Mouse (Mus musculus) brown adipose tissue, adult 24 weeks (tissue): ENCODE data around the gene Slc15a5. TPM values are rescaled to one million over a fixed set of nuclear protein-coding genes. Genes with fewer than 3 reads are reported as not detected.

Experiments used
- H3K27ac ChIP-seq: fragments of 200-500 bp; replicated peaks from 2 replicates; pipeline ENCODE4 v1.5.1; 2012; ENCODE audit warnings: low read depth, mild to moderate bottlenecking, low read length
- H3K4me1 ChIP-seq: fragments of 200-500 bp; 2 replicates; pipeline ENCODE4 v1.6.1; 2012; ENCODE audit warnings: low read length, mixed read lengths; ENCODE audit not compliant: control insufficient read depth, insufficient read depth, insufficient read length
- H3K4me3 ChIP-seq: fragments of 200-500 bp; 2 replicates; pipeline ENCODE4 v1.5.1; 2012; ENCODE audit warnings: low read depth, mild to moderate bottlenecking, low read length, moderate library complexity; ENCODE audit not compliant: insufficient read depth
- polyA plus RNA-seq: library from polyadenylated mRNA; stranded (reverse); fragments of >200 nt; gene quantifications from 2 replicates; pipeline ENCODE4 v1.2.4, GENCODE M21; 2012; ENCODE audit not compliant: missing spikeins, insufficient read depth, insufficient read length

Gene Slc15a5
- polyA plus RNA-seq, 1 experiment = 13.6 TPM

DNA sequence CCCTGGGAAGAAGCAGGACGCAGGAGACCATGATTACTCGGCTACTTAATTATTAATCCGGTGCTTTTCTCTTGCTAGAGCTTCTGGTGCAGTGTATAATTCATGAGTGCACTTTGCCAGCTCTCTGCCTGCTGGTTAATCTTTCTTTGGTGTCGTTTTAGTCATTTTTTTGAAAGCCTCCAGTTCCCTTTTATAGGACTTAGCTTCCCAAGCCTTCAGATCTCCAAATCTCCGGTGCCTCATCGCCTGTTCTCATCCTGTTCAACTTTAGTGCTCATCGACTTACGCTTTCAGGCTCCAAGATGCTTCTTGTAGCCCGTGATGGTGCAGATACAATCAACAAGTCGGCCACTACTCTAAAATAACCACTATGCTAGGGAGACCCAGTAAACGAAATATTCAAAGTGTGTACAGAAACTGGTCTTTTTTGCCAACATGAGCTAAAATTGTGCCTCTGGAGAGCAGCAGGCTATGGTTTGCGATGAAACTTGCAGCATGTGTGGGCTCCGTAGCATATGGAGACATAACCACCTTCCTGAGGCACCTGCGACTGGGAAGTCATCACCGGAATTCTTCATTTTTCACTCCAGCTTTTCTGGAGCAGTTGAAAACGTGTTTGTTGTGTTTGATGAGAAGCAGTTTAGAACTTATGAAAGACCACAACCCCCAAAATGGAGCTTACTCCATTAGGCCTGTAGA lies 64.6 kb downstream of the Slc15a5 start:
- no peak overlapping the region for H3K4me3 ChIP-seq
- no peak overlapping the region for H3K27ac ChIP-seq
- no peaks in the 10 kb centered on the region for H3K4me1 ChIP-seq

DNA sequence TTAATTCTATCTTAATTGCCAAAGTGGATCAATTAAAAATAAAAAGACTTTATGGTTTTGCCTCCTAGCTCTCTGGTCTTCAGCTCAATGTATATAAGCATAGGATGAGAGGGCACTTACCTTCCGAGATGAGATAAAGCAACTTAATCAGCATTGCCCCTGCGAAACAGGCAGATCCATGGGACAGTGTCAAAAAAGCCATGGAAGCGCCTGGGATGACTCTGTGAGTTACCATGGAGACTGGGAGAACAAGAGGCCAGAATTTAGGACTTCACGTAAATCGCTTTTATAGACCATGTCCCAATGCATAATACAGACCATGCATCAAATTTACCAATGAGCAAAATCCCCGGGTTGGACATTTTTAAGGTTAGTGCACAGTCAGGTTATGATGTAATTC lies 67.8 kb downstream of the Slc15a5 start:
- H3K4me3 ChIP-seq = no peak overlapping the region
- H3K4me1 ChIP-seq = no peaks in the 10 kb centered on the region

DNA sequence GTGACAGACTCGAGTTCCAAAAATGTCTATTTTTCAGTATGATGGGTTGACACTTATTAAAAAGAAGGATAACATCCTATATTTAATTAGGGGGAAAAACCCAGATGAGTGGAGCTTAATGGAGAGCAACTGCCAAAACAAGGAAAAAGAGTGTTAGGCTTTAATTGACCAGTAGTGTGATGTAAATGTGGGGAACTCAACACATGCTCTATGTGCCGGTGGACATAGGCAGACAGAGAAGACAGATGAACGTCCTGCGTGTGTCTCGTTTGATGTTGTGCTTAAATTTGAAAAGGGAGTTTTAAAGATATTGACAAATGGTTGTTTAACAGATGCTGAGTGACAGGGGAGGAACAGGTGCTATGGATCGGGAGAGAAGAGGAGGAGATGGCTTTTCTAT lies 72.0 kb downstream of the Slc15a5 start:
- no peak overlapping the region for H3K27ac ChIP-seq

More for the DNA sequence above, 67.8 kb downstream of the Slc15a5 start:
- H3K27ac ChIP-seq = no peak overlapping the region

DNA sequence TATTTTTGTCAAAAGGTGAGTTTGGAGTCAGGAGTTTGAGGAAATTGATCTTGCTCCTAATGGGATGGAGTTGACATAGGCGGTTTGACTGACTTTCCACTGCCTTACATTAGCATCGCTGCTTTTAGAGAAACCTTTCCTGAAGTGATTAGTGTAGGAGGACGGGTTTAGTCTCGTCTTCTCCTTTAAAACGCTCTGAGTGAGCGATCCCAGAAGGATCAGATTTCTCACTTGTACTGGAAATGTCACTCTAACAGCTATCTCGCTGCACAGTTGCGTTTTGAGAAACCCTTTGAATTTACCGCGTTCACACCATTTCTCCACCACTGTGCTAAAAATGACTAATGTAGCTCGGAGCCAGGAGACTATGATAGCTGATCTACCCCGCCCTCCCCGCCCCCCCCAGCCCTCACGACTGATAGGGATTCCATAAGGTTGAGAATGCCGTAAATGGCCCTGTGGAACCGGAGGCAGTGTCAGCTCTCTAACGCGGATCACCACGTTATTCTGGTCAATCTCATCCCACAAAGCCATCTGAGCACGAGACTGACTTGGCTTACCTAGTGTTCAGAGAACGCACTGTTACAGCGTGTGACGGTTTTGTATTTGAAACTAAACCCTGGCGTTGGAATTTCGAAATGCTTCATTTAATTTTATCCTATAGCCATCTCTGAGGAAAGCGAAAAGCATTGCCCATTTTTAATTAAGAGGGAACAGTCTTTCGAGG lies 73.0 kb downstream of the Slc15a5 start:
- Histone ChIP-seq H3K4me1 (no peaks in the 10 kb centered on the region), H3K27ac (no peak overlapping the region), H3K4me3 (no peak overlapping the region)

More for the DNA sequence above, 72.0 kb downstream of the Slc15a5 start:
- Histone ChIP-seq H3K4me3 (no peak overlapping the region), H3K4me1 (no peaks in the 10 kb centered on the region)

DNA sequence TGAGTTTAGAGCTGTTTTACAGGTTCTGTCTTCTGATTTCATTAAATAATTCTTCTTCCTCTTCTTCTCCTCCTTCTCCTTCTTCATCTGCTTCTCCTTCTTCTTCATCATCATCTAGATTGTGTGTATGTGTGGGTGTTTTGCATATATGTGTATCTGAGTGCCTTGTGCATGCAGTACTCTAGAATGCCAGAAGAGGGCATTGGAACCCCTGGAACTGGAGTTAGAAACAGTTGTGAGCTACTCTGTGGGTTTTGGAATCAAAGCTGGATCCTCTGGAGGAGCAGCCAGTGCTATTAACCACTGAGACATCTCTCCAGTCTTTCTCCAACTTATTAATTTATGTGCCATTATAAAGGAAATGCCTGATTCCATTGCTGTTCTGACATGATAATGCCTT lies 89.9 kb downstream of the Slc15a5 start:
- no peak overlapping the region for H3K4me3 ChIP-seq
- no peaks in the 10 kb centered on the region for H3K4me1 ChIP-seq
- no peak overlapping the region for H3K27ac ChIP-seq

DNA sequence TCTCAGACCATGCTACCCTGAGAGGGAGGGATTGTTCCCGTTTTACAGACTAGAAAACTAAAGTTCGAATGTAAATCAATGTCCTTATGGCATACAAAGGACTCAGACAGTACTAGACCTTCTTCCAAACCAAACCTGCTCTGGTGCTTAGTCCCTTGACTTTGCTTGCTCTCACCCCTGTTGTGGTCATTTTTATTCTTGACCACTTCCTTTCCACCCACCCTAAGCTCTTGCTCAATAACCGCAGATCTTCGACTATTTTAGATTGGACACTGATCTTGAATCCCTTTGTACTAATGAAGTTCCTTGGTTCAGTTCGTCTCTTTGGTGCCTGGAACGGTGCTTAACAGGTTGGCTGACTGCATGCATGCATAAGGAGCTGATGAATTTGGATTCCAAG lies 94.5 kb downstream of the Slc15a5 start:
- Histone ChIP-seq H3K4me3 (no peak overlapping the region), H3K4me1 (no peaks in the 10 kb centered on the region), H3K27ac (no peak overlapping the region)

DNA sequence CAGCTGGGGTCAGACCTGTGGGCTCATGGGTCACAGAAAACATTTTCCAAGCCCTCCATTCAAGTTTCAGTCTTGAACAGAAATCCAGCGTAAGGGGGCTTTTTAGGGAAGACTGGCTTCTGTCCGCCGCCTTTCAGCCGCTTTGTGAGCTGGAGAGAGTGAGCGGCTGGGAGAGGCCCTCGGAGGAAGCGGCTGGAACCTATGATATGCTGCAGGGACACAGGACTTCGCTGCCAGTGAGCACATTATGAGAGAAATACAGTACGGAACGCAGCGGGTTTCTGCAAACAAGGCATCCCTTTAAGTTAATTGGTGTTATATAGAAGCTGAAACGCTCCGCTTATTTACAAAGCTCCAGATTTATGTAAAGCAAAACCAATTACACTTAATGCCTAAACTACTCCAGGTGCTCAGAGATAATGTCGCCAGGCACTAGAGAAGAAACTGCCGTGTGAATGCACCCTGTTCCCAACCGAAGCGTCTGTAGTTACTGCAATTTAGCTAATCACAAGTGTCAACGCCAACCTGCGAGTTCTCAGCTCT lies 97.5 kb downstream of the Slc15a5 start:
- Histone ChIP-seq H3K27ac (no peak overlapping the region), H3K4me3 (no peak overlapping the region), H3K4me1 (no peaks in the 10 kb centered on the region)

DNA sequence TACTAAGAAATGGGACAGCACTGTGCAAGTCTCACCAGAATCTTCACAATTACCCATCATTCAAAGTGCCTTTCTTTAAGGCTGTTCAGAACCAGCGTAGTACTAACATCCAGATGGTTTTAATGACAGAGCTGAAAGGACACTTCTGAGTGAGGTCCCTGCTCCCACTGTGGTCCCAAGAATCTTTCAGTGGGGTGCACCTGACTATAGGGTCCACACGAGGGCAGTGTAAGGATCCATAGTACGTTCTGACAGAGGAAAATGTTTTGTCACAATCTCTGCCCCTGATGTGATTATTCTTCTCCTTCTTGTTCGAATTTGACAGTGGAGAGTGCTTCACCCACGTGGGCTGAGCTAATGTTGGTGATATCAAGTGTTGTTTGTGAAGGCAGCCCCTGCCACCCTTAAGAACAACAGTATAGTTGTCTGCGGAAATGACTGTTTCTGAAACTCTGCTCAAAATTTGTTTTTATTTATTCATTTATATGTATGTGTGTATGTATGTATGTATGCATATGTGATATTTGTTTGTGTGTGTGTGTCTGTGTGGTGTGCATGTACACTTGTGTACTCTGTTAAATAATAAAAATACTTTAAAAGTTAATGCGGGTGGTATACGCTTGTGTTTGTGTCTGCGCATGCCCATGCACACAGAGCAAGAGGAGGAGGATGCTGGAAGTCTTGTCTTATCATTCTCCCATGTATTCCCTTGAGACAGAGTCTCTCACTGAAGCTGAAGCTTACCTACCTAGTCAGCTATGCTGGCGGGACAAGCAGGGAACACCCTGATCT lies 98.6 kb downstream of the Slc15a5 start:
- Histone ChIP-seq H3K27ac (no peak overlapping the region), H3K4me1 (no peaks in the 10 kb centered on the region), H3K4me3 (no peak overlapping the region)

DNA sequence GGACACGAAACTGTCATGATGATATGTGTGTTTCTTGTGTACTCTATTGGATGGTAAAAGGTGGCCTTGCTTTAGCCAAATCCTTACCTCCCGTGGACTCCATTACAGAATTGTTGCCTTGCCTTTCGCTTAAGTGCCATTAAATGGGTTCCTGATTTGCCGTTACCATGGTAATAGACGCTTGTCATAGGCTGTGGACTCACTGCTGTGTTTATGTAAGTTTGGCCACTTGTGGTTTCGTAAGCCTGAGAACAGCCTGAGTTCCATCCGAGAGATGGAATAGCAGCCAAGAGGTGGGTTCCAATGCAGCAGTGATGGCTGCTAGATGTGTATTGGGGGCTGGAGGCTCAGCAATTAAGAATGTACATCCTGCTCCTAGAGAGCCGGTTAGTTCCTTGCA lies 99.3 kb downstream of the Slc15a5 start:
- no peak overlapping the region for H3K4me3 ChIP-seq
- no peaks in the 10 kb centered on the region for H3K4me1 ChIP-seq
- H3K27ac ChIP-seq = no peak overlapping the region

DNA sequence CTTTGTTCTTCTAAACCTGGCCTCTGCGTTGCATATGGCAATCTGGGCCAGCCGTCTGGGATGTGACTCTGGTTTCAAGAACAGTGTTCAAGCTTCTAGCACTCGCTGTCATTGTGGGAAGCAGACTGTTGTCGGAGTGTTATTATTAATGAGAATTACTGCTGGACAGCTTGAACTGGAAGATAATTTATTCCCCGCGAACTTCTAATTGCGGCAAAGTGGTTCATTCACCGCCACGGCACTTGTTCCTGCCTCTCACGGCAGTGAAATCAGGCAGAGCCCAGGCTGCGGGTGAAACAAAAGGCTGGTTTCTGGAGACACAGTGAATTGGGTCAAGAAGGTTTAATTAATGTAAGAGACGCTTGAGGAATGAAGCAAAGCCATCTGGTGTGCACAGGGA lies 99.9 kb downstream of the Slc15a5 start:
- H3K27ac ChIP-seq = no peak overlapping the region

DNA sequence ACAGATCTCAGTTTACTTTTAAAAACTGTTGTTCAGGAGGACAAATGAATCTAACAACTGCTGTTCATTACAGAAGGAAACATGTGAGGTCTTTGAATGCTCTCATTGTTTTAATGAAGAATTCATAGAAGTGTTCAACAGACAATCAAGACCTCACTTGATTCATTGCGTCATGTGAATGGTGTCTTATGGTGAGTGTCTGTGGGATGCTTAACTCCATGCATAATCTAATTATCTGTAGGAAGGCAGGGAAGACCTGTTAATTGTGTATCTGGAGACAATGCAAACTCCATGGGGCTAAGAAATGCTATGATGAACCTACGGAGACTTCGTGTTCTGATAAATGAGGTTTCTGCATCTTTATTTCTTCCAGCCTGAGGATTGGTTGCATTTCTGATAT lies 103.7 kb downstream of the Slc15a5 start:
- Histone ChIP-seq H3K27ac (no peak overlapping the region), H3K4me1 (no peaks in the 10 kb centered on the region), H3K4me3 (no peak overlapping the region)

More for the DNA sequence above, 99.9 kb downstream of the Slc15a5 start:
- no peak overlapping the region for H3K4me3 ChIP-seq
- H3K4me1 ChIP-seq = no peaks in the 10 kb centered on the region

DNA sequence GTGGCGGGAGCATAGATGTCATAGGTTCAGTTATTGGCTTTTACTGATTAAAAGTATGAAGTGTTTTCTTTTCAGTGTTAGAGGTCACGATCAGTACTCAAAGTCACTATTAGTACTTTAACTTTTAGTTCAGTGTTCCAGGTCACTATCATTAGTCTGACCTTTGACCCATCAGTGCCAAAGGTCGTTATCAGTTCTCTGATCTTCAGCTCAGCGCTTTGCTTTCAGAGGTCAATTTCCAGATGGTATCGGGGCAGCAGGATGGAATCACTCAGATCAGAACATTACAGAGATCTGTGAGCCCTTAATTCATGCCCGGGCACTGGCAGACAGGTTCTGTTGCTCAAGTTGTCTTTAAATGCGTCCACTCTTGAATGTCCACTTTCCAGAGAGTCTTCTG lies 116.0 kb downstream of the Slc15a5 start:
- Histone ChIP-seq H3K4me1 (no peaks in the 10 kb centered on the region), H3K27ac (no peak overlapping the region), H3K4me3 (no peak overlapping the region)

DNA sequence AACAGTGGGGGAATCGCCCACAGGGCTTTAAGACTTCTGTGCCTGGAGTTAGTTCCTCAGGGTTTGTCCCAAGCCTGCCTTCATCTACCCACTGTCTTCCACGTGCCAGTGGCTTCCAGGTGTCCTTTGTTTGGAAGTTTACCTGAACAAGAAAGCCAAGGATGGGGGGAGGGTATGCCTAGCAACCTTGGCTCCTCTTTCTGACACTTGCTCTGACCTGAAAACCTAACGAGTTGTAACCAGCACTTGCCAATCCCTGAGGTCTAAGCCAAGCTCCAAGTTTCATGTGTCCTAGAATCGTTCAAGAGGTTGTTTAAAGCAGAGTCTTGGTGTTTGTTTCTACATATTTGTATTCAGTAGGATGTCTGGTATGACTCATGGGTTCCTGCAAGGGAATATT lies 116.9 kb downstream of the Slc15a5 start:
- Histone ChIP-seq H3K4me1 (no peaks in the 10 kb centered on the region), H3K4me3 (no peak overlapping the region), H3K27ac (no peak overlapping the region)

DNA sequence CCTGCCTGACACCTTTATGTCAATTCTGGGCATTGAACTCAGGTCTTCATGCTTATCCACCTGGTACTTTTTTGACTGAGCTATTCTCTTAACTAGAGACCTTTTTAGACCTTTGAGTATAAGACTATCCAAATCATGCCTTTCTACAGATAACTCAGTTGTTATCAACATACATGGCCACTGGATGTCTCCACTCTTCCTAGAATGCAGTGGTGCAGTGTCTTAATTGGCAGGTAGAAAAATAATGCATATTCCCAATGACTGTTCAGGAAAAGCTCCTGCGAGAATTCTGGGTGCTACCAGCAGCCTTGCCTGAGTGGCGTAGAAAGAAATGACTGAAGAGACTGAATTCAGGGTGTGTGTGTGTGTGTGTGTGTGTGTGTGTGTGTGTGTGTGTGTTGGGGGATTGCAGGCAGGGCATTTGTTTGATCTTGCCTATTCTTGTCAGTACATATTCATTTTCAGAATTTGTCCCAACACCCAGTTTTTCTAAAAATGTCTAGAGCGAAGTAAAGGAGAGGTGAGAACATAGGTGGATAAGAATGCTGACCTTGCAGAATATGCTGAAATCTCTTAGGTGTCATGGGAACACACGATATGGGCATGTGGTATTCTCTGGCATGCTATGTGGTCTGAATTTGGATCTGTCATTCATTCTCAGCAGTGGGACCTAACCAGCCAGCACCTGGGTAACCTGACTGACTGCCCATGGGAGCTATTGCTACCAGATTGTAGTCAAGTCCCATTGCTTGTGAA lies 119.5 kb downstream of the Slc15a5 start:
- Histone ChIP-seq H3K4me1 (no peaks in the 10 kb centered on the region), H3K4me3 (no peak overlapping the region), H3K27ac (no peak overlapping the region)

DNA sequence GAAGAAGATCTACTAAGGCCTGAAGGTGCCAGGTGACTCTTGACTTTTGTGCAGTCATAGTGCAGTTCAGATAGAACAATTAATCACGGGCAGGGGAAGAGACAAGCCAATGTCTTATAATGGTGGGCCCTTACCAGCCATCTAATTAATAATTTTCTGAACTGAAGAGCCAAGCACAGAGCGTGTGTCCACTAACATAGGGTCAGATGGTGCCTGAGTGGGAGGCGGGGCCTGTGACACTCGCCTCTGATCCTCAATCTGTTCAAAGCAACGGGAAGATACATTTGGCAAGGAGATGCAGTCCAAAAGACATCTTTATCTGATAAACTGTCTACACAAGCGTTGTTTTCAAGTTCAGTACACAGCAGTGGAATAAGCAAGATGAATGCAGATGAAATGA lies 122.1 kb downstream of the Slc15a5 start:
- no peak overlapping the region for H3K27ac ChIP-seq
- no peak overlapping the region for H3K4me3 ChIP-seq
- no peaks in the 10 kb centered on the region for H3K4me1 ChIP-seq
